Mouse (Mus musculus): ENCODE results near the gene Spats2l. TPM values are rescaled to one million over a fixed set of nuclear protein-coding genes. Genes with fewer than 3 reads are reported as not detected.

The Spats2l gene
- polyA plus RNA-seq, 1 experiment = 23.2 TPM

DNA sequence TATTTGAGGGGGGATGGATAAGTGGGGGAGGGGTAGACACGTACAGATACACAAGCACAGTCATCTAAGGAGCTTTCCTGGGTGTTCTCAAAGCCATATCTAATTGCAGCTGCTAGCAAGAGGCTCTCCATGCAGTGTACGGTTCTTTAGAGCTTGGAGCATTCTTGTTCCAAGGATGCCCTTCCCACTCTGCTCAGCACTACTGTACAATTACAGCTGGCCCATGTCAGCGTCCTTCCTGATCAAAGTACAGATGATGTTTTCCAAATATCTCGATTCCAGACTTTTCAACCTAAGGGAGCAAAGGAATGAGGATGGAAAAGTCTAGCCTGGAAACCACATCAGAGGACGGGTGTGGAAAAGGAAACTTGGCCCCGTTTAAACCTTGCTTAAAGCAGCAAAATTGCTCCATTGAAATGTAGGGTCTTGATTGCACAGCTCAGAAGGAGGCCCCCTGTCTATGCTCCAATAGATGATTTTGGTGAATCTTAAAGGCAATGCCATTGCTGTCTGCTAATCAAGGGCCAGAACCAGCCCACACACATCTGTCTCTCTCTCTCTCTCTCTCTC lies 46.6 kb downstream of the Spats2l start:
- DNase-seq (ENCODE audit: extremely low spot score in 1 of 2, low spot score in 1 of 2) = no peak

DNA sequence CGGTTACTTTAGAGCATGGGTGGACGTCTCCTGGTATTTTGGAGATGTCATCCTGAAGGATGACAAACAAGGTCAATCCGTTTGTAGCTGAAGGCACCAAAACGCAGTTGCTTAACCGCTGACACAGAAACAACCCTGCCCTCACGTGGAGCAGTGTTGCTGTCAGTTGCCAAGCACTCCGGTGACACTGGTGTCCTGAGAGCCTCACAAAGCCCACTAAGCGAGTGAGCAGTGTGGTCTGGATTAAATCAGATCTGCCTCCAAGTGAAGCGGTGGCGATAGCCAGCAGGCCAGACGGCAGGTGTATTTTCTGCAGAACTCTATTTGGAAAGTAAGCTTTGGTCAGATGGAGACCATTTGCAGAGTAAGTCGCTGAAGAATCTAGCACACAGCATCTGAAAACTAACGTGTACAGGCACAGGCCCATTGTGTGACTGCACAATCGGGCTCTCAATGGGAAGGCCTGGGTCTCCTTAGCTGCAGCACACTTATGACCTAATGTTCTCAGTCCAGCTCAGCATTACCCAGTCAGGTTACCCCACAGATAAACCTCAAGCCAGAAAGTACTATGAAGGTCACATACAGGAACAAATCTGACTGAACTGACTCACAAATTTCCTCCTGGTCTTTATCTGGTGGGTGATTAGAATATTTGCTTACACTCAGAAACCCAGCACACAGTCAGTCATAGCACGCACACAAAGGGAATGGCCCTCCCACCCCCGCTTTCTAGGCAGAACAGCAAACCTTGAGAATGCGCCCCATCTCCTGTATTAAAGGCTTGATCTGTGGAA lies 51.2 kb downstream of the Spats2l start:
- no peak for DNase-seq (ENCODE audit: extremely low spot score in 1 of 2, low spot score in 1 of 2)

DNA sequence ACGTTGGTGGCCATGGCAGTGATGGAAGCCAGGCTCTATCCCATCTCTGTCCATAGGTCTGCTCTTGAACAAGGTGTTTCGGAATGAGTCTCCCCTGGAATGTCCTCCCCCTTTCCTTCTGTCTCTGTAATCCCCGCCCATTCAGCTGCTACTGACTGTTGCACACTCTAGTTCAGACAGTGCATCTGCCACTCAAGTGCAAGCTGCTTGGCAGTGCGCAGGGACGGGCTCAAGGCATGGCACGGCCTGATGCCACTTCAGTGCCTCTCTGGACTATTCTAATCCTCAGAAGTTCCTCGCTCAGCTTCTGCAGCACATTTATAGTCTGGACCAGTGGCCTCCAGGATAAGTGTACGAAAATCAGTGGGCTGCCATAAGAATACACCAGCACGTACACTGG lies 52.3 kb downstream of the Spats2l start:
- DNase-seq (ENCODE audit: extremely low spot score in 1 of 2, low spot score in 1 of 2) = no peak

DNA sequence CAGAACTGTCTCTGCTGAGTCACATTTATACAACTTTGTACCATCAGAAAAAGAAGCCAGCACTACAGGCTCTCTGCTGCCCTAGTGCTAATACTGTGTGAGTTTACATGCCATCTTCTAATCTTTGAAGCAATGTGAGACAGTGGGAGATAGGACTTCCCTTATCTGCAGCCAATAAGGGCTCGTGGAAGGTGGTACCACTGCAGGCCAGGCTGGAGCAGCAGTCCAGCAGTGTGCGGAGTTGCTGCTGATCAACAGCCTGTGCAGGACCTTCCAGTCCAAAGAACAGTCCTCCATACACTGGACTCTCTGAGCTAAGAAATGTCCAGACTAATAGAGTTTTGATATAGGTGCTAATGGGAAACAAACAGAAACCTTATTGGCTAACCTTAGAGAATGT lies 59.2 kb downstream of the Spats2l start:
- DNase-seq (ENCODE audit: extremely low spot score in 1 of 2, low spot score in 1 of 2) = no peak

DNA sequence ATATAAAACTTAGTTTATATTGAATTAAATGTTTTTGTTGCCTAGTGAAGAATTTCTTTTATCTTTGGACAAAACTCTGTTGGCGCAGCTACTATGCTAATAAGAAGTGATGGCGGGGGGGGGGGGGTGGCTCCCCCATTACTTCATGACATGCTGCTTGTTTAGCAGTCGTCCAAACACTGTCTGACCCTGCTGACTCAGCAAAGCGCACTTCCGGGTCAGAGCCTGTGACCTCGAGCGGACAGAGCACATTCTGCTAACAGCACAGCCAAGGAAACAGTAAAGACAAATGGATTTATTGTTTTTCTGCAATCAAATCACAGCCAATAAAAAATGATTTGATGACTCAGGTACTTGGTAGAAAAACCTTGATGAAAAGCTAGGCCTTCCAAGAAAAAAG lies 61.2 kb downstream of the Spats2l start:
- DNase-seq (ENCODE audit: extremely low spot score in 1 of 2, low spot score in 1 of 2) = no peak

DNA sequence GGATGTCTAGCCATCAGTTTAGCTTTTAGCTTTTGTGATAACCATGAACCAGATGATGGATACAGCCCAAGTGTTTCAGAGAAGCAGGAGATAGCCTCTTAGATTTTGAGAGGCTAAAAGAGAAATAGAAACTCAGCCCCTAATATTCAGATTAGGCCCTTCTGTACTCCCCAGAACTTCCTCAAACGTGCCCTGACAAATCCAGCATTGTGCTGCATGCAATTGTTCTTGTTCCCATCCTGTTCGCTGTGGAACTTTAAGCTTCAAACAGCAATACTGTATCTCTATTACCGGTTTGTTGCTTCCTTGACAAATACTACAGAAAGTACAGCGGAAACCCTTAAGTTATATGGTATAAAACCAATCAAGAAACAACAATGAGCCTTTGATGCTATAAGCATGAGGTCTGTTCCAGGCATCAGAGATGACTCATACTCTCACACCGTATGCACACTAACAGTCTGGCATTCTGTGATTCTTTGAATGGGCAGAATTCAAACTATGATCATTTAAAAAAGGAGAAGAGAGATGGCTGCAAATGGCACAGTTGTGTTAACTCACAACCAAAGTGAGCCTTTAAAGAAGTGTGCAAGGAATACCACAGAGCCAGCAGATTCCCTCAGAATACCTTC lies 62.8 kb downstream of the Spats2l start:
- no peak for DNase-seq (ENCODE audit: extremely low spot score in 1 of 2, low spot score in 1 of 2)

DNA sequence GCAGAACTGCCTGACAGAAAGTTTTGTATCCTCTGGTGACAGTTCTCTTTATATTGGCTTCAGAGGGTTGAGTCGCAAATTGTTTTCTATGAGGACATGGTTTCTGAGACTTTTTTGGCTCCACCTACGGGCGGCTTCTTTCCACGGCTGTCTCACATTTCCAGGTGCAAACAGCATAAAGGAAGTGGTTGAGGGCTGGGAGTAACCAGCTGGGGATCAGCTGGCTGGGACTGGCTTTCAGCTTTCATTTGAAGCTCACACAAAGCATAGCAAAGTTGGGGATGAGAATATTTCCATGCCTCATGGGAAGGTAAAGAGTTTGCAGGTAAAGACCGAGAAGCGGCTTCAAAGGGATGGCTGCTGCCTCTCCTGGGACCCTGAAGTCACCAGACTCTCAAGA lies 65.9 kb downstream of the Spats2l start:
- no peak for DNase-seq (ENCODE audit: extremely low spot score in 1 of 2, low spot score in 1 of 2)

DNA sequence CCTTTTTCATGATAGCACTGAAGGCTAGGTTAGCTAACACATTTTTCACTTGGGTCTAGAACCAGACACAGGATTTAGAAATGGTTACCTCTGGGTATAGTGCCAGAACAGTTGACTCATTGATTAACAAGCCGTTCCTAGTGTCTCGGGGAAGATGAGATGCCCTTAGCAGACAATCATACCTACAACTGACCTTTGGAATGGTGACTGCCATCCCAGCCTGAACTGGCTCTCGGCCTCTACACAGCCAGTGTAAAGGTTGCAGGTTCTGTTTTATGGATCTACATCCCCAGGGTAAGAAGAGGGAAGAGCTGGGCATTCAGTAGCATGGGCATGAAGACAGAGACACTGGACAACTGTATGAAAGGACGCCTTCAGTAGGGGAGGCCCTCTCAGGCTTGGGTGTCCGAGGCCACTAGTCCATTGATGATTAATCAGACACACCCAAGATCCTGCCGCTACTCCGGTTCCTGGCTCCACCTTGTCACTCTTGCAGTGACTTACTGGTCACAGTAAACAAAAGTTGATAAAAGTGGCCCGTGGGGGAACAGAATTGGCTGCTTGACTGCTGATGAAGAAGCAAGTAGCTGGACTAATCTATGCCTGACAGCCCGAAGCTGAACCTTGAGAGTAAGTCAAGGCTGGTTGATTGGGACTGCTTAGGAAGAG lies 71.2 kb downstream of the Spats2l start:
- no peak for DNase-seq (ENCODE audit: extremely low spot score in 1 of 2, low spot score in 1 of 2)

DNA sequence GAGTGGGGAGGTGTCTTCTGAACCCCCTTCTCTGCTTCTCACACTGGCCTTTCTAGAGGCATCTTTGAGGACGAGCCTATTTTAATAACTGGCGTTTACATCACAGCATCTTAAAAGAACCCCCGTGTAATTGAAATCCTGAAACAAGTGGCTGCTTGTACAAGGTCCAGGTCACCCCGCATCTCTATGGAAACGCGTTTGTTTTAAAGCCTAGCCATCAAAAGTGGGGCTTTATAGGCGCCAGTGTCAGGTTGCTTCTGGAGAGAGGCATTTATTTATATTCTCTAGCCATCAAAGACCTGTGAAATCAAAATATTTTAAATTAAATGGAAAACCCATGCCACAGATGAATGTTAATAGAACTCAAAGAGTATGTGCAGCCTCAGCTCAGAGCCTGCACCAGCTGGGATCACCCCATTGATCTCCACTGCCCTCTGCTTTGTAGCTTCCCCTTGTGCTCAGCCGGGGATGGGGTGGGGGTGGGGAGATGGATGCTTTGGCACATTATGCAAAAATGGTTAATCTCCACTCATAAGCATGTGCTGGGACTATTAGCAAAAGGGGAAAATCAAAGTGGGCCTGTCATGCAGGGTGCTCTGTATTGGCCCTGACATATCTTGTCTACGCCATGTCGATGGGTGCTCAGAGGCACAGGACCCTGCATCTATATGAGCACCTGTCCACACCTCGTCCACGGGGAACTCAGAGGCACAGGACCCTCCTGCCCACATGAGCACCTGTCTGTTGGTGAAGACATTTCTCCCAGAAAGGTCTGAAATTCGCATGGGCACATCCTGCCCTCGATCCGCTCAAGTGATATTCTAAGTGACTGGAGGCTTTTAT lies 73.1 kb downstream of the Spats2l start:
- no peak for DNase-seq (ENCODE audit: extremely low spot score in 1 of 2, low spot score in 1 of 2)

DNA sequence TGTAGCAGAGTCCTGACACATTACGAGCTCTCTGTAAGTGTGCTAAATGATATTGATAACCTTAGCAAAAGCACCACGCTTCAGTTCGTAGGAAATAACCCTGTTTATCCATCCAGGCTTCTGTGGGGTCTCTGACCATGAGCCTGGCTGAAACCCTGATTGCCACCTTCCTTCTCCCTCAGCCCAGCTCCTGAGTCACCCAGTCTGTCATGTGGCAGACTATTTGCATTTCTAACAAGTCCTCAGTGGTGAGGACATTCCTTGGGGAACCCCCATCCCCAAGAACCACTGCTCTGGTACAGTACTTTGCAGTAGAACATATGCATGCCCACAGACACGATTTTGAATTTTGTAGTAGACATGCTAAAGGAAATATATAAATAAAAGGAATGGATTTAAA lies 75.1 kb downstream of the Spats2l start:
- DNase-seq (ENCODE audit: extremely low spot score in 1 of 2, low spot score in 1 of 2) = no peak

DNA sequence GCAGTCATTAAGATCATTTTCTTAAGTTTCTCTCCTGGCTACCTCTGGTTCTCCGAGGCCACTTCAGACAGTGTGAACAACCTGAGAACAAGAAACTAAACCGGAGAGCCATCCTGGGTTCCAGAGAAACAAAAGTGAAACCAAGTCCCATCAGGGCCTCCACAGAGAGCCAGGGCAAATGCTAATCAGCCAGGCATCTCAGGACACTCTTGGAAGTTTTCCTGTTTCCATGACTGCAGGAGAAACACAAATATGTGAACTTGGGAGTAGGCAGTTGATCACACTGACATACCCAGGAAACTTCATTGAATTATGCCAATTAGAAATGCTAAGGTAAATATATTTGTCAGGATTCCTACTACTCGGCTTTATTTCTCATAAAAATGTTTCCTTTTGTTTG lies 76.0 kb downstream of the Spats2l start:
- DNase-seq (ENCODE audit: extremely low spot score in 1 of 2, low spot score in 1 of 2) = no peak

DNA sequence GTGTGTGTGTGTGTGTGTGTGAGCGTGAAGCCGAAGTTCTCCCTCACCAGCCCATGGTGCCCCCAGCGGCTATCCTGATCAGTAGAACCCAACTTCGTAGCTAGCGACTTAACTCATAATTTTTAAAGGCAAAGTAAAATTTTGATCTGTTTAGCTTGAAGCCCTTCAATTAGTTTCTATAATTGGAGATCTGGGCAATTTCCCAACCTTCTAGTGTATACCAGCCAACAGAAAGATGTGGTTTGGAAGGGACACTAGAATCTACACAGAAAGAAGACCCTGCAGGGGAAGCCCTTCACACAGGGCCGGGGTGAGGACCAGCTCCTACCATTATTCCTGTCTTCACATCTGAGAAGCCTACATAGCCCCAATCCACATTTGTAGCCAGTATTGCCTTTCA lies 77.9 kb downstream of the Spats2l start:
- DNase-seq (ENCODE audit: extremely low spot score in 1 of 2, low spot score in 1 of 2) = no peak

DNA sequence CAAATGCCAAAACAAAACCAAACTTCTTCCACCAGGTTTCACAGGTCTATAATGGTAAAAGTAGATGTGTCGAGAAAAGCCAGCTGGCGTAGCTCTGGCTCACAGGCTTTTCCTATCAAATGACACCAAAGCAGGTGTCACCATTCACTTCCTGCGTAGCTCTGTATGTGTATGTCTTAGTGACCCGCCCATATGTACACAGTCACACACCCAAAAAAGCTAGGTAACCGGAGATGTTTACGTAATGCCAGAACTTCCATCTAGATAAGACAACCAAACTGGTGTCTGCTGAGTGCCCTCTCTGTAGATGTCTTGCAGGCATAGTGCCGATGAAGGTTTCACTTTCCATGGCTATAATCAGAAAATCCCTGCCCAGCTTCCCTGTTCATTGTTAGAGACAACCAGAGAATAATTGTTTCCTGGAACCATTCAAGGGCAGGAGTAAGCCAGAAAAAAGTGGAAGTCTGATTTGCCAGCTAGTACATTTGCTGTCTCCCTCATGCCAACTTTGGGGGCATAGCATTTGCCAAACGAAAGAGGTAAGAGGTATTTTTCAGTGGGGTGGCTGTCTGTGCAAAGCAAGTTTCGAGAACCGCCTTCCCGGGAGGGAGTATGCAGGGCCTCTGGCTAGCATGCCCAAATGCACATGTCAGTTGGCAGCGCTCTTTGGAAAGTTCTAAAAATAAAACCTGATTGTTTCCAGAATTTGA lies 78.8 kb downstream of the Spats2l start:
- DNase-seq (ENCODE audit: extremely low spot score in 1 of 2, low spot score in 1 of 2) = no peak

DNA sequence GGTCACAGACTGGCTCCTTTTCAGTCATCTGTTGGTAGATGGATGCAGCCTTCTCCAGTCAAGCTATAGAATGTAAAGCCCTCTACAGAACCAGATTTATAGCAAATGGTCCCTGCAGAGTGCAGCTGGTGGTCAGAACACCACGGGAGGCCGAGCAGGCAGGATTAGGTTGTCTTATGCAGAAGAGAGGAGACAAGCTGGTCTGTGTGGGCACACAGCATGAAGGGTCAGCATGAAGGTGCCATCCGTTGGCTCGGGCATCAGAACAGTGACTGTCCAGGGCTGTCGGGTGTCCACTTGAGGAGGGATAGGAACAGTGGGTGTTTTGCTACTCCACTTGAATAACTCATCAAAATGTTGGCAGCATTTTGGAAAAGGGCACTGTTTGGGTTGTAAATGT lies 83.8 kb downstream of the Spats2l start:
- DNase-seq (ENCODE audit: extremely low spot score in 1 of 2, low spot score in 1 of 2) = no peak

DNA sequence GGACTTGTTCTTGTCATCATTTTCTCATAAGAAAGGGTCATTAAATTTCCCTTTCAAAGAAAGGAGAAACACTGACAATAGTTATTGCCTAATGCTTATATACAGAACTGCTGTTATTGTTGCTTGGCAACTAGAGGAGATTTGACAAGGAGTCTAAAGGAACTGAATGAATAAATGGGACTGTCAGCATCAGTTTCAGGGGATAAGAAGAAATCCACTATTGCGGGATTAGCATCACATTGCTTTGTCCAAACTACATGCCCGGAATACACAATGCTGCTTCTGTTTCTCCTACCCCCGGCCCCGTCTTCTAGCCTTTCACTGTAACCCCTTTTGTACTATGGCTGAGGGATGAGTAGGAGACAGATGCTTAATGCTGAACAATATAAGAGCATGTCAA lies 88.1 kb downstream of the Spats2l start:
- no peak for DNase-seq (ENCODE audit: extremely low spot score in 1 of 2, low spot score in 1 of 2)

DNA sequence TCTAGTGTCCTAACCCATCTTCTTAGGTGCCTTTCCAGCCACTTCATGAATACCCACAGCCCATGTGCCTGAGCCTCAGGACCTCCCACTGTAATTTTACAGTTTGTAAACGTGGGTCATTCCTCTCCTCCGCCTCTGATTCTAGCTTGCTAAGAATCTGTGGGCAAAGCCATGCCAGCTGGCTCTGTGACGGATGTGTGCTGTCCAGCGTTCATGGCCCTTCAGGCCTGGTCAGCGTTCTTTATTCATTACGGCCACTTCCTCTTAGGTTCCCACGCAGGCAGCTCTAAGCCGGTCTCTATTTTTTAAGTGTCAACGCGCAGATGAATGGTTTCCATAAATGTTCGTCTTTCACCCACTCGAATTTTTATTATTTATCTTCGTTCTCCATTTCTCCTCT lies 94.7 kb downstream of the Spats2l start:
- no peak for DNase-seq (ENCODE audit: extremely low spot score in 1 of 2, low spot score in 1 of 2)

DNA sequence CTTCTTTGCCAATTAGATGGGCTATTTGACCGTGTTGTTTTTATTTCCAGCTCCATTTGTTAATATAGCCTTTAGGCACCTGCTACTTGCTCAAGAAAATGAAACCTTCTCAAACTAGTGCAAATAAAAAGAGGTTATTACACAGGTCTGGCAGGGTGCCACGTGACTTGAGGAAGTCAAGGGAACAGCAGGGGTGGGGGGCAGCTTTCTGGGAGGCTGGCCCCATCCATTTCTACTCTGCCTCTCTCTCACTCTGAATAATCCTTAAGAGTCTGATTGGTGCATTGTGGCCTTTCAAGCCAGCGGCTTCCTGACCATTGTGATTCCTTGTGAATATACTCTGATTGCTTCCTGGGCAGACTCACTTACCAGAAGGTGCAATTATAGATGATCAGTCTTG lies 98.0 kb downstream of the Spats2l start:
- no peak for DNase-seq (ENCODE audit: extremely low spot score in 1 of 2, low spot score in 1 of 2)

DNA sequence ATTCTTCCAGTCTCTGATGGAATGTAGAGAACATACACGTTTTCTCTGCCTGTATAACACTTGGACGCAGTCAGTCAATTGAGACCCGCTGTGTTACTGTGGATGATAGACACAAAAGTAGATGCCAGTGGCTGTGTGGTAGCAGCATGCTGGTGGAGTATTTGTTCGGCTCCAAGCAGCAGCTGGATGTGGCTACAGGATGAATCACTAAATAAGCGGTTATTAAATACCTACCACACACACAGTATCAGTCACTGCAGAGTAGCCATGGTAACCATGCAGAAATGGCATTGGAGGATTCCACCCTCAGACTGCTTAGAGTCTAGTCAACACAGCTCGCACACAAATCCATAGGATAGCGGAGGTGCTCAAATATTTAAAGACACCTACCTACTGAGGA lies 100.0 kb downstream of the Spats2l start:
- no peak for DNase-seq (ENCODE audit: extremely low spot score in 1 of 2, low spot score in 1 of 2)

DNA sequence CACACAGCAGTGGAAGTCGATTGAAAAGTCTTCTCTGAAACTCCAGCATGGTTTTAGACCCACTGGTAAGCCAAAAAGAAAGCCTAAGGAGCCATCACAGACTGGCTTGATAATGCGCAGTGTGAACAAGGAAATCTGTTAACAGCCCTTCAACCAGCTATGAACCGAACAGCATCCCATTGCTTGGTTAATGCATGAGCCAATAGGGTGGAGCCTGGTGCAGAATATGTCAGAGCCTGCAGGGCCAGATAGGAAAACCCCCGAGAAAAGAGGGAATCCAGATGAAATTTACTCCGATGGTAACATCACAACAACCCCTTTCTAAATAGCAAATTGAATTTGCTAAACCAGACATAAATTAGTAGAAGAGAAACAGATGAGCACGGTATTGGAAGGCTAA lies 101.1 kb downstream of the Spats2l start:
- no peak for DNase-seq (ENCODE audit: extremely low spot score in 1 of 2, low spot score in 1 of 2)

DNA sequence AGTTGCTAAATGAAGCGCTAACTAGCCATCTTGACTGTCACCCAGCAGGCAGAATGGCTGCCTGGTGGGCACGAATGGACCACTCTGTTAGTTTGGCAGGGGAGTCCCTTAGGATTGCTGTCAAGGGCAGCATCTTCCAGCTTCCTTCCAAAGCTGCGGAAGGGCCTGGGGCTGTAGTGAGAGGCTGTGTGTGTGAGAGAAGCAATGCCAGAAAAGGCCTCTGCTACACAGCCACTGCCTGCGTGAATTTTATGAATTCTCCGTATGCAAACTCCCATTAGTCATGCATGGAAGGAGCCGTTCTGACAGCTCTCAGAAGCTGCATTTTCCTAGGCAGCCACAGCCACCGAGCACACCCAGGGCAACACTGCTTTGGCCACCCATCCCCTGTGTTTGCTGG lies 101.5 kb downstream of the Spats2l start:
- no peak for DNase-seq (ENCODE audit: extremely low spot score in 1 of 2, low spot score in 1 of 2)
